Mouse (Mus musculus) cortical plate, adult 2 months (tissue): ENCODE results near the gene Hpse2.

ENCODE experiments used
- CTCF ChIP-seq: fragments of 200-500 bp; IDR thresholded peaks from 2 replicates; pipeline ENCODE4 v1.5.1; 2011; ENCODE audit warnings: mild to moderate bottlenecking, control low read depth, low read length; ENCODE audit not compliant: insufficient read depth; ENCODE audit errors: extremely low read depth
- POLR2A ChIP-seq: fragments of 200-500 bp; IDR thresholded peaks from 2 replicates; pipeline ENCODE4 v1.6.1; 2011; ENCODE audit warnings: mild to moderate bottlenecking, low read length, control low read depth; ENCODE audit not compliant: insufficient read depth; ENCODE audit errors: extremely low read depth

- TF ChIP-seq POLR2A (no peak), CTCF (peak; percentile 62)
Observed at GRCm38 (mm10) chr19:43396327-43396726, 8.2 kb upstream of the Hpse2 start.
